8 mouse cellular contexts compared by ENCODE assay signal in genomic region chr2:172940003-172940798, GRCm38 (mm10). TPM values are rescaled to one million over a fixed set of nuclear protein-coding genes. Genes with fewer than 3 reads are reported as not detected.
DNase-seq lines count a peak whose midpoint lies in the region; ATAC-seq and TF ChIP-seq lines count a peak whose summit lies in the region.

Gene Bmp7 (minus strand): TSS chr2:172940321.

- peak within 1 kb of the TSS; percentile 81 for H3K4me3 ChIP-seq in ES-Bruce4 (ENCODE audit: low read depth, low read length)
- H3K4me3 ChIP-seq in forebrain, embryonic 16.5 days (replicated peaks; ENCODE audit: low read length) = peak within 1 kb of the TSS; percentile 51
- peak within 1 kb of the TSS; percentile 45 for H3K4me3 ChIP-seq in hindbrain, embryonic 14.5 days (replicated peaks; ENCODE audit: low read length)

- intact Hi-C loops in left cerebral cortex, postnatal 10 days (cut with DNase I) = no loop called here

- H3K4me2 ChIP-seq in forebrain, embryonic 16.5 days (ENCODE audit: low read length) = peak within 1 kb of the TSS; percentile 96
- H3K4me2 ChIP-seq in hindbrain, embryonic 14.5 days (replicated peaks) = peak within 1 kb of the TSS; percentile 91

- no peak for TF ChIP-seq CTCF in ES-Bruce4 (IDR thresholded peaks at IDR 0.05; ENCODE audit: low read depth, low read length)

- no peak within 1 kb of the TSS for H3K27ac ChIP-seq in ES-Bruce4 (ENCODE audit: insufficient read depth, low read length)
- no peak within 1 kb of the TSS for H3K27ac ChIP-seq in forebrain, embryonic 16.5 days (ENCODE audit: low read length)
- H3K27ac ChIP-seq in hindbrain, embryonic 14.5 days = peak within 1 kb of the TSS; percentile 47

- no peaks in the 10 kb centered on the region for H3K4me1 ChIP-seq in ES-Bruce4 (ENCODE audit: control insufficient read depth, insufficient read depth, low read length)
- H3K4me1 ChIP-seq in forebrain, embryonic 16.5 days (replicated peaks; ENCODE audit: control insufficient read depth, insufficient read depth, low read length) = peaks cover 23% of the 10 kb centered on the region
- H3K4me1 ChIP-seq in hindbrain, embryonic 14.5 days (replicated peaks; ENCODE audit: control insufficient read depth, insufficient read depth, low read length) = peaks cover 35% of the 10 kb centered on the region

- TF ChIP-seq EP300 in ES-Bruce4 (IDR thresholded peaks at IDR 0.05; ENCODE audit: insufficient read depth, low read depth, low read length) = no peak

- H3K9ac ChIP-seq in ES-Bruce4 (ENCODE audit: low read depth, poor library complexity, severe bottlenecking) = peak within 1 kb of the TSS; percentile 84
- H3K9ac ChIP-seq in forebrain, embryonic 16.5 days (replicated peaks; ENCODE audit: low read depth, low read length) = peak within 1 kb of the TSS; percentile 50
- peak within 1 kb of the TSS; percentile 51 for H3K9ac ChIP-seq in hindbrain, embryonic 14.5 days

- peak; percentile 80 for ATAC-seq in forebrain, embryonic 16.5 days
- ATAC-seq in hindbrain, embryonic 14.5 days (ENCODE audit: low FRiP score) = peak; percentile 32; the same call in 1 of the 2 replicates
- peak; percentile 30; the same call in 1 of the 2 replicates for ATAC-seq in megakaryocyte, adult 5-6 weeks (ENCODE audit: poor library complexity, severe bottlenecking)

- peaks cover 10% of the 10 kb centered on the region for H3K27me3 ChIP-seq in ES-Bruce4 (ENCODE audit: control insufficient read depth, insufficient read depth, low read length, poor library complexity, severe bottlenecking)
- H3K27me3 ChIP-seq in forebrain, embryonic 16.5 days (replicated peaks; ENCODE audit: control insufficient read depth, insufficient read depth, low read length) = peaks cover 63% of the 10 kb centered on the region
- H3K27me3 ChIP-seq in hindbrain, embryonic 14.5 days (ENCODE audit: control insufficient read depth, insufficient read depth, low read length) = peaks cover 94% of the 10 kb centered on the region

- H3K9me3 ChIP-seq in ES-Bruce4 (replicated peaks; ENCODE audit: control insufficient read depth, insufficient read depth, low read length, poor library complexity, severe bottlenecking) = no peaks in the 10 kb centered on the region
- no peaks in the 10 kb centered on the region for H3K9me3 ChIP-seq in forebrain, embryonic 16.5 days (ENCODE audit: control insufficient read depth, low read length)
- no peaks in the 10 kb centered on the region for H3K9me3 ChIP-seq in hindbrain, embryonic 14.5 days (ENCODE audit: control insufficient read depth, low read length)

- under 1% methylated on average over 82 of the region's 82 CpGs for WGBS in forebrain, embryonic 16.5 days
- WGBS in hindbrain, embryonic 14.5 days = under 1% methylated on average over 59 of the region's 82 CpGs

- no peaks in the 10 kb centered on the region for H3K36me3 ChIP-seq in ES-Bruce4 (ENCODE audit: control insufficient read depth, insufficient read depth, low read length, poor library complexity, severe bottlenecking)
- no peaks in the 10 kb centered on the region for H3K36me3 ChIP-seq in forebrain, embryonic 16.5 days (ENCODE audit: control insufficient read depth, insufficient read depth)
- H3K36me3 ChIP-seq in hindbrain, embryonic 14.5 days (replicated peaks; ENCODE audit: control insufficient read depth, insufficient read depth) = no peaks in the 10 kb centered on the region

- DNase-seq in adrenal gland, adult 2 months = peak; percentile 91
- DNase-seq in hindbrain, embryonic 14.5 days (ENCODE audit: low spot score) = peak; percentile 59
- peak; percentile 26 to 84 for DNase-seq in left cerebral cortex, postnatal 10 days (ENCODE audit: extremely low spot score in 1 of 2, low spot score in 2 of 2)
- peak; percentile 12 to 38 for DNase-seq in right cerebral cortex, postnatal 36 days (ENCODE audit: low spot score in 2 of 2)
- DNase-seq in cerebellum, postnatal 36 days = no peak

- TF ChIP-seq POLR2A in ES-Bruce4 (IDR thresholded peaks at IDR 0.05; ENCODE audit: insufficient read depth, low read length) = no peak

RNA-seq across cellular contexts. Expression of gene Bmp7, which starts in this region (rescaled TPM):
- polyA plus RNA-seq in ES-Bruce4 (2011; ENCODE audit: insufficient read depth, insufficient read length, low read depth, missing spikeins) = 15.4 and 17.4 TPM in 2 replicates
- total RNA-seq in adrenal gland, adult 2 months (2021) = 10 to 100 TPM; 28.9 to 75.7 TPM
- 90.8 and 96.8 TPM in 2 replicates for polyA plus RNA-seq in adrenal gland, adult 2 months (2012; rRNA removed)
- polyA plus RNA-seq in forebrain, embryonic 16.5 days (2015; fragmentation: Nextera tagmentation; extraction: Ambion mirVana) = 7.4 and 9.7 TPM in 2 replicates
- polyA plus RNA-seq in hindbrain, embryonic 14.5 days (2014; fragmentation: Nextera tagmentation; extraction: Ambion mirVana) = 16.7 and 18.4 TPM in 2 replicates
- total RNA-seq in left cerebral cortex, postnatal 10 days (2021) = 10 to 100 TPM; 10.3 to 10.7 TPM
- total RNA-seq in megakaryocyte, adult 5-6 weeks (2015) = 0.43 TPM in 1 of 2 replicates, not detected in the other
- 0.04 and 0.37 TPM in 2 replicates for total RNA-seq in megakaryocyte, adult 5-6 weeks (2017)

Comparison
In these comparisons a context has a peak if more than half of its experiments do, and no peak if none do; other contexts are left out.
1. RNA of gene Bmp7 (total RNA-seq): 28.9 to 75.7 TPM in adrenal gland, adult 2 months and 10.3 to 10.7 TPM in left cerebral cortex, postnatal 10 days; 0.04 to 0.43 TPM in megakaryocyte, adult 5-6 weeks; every median in the first group is over 4 times any median in the second.
2. Peak in ATAC-seq in megakaryocyte, adult 5-6 weeks; RNA of the gene not detected or under 1 TPM.
3. DNase-seq: peak in adrenal gland, adult 2 months (single experiment), hindbrain, embryonic 14.5 days (single experiment), left cerebral cortex, postnatal 10 days (2 of 2) and right cerebral cortex, postnatal 36 days (2 of 2); none in cerebellum, postnatal 36 days (0 of 2).
4. ATAC-seq: peak in every context shown above with its lines; median percentile 80 in forebrain, embryonic 16.5 days; 32 in hindbrain, embryonic 14.5 days; 30 in megakaryocyte, adult 5-6 weeks.
5. Peak in every context shown above with its lines, with median percentiles within 50 percentile points of each other: H3K4me3 ChIP-seq and H3K9ac ChIP-seq.